Mouse (Mus musculus): Measurements from ENCODE around the gene Clpsl2.

DNA sequence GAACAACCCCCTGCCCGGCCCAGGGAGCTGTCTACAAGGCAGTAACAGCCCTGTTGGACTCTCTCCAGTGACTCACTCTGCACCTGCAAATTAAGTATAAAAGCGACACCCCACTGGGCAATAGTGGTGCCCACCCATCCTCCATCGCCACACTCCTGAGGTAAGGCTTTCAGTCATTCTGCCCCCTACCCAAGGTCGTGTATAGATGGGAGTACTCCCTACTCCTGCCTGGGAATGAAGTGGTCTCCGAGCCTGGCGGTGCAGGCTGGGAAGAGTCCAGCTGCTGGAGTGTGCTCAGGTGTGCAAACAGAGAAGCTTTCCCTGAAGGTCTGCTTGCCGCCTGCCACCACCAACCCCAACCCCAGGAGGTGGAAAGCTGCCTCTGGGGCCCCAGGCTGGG, 12.4 kb downstream of the Clpsl2 start:
- TF ChIP-seq TAL1 (IDR thresholded peaks at IDR 0.05; ENCODE audit: low read length): no peak
- TF ChIP-seq GATA1 (IDR thresholded peaks at IDR 0.05; ENCODE audit: low read length): no peak

All from erythroblast, embryonic 14.5 days (primary cell).